Mouse (Mus musculus): Measurements from ENCODE around the gene Zcchc3. TPM values are rescaled to one million over a fixed set of nuclear protein-coding genes. Genes with fewer than 3 reads are reported as not detected.

Zcchc3 gene
- polyA plus RNA-seq, 1 experiment: 1.8 TPM

GRCm38 (mm10) chr2:152363245-152364147 is 51.3 kb downstream of the Zcchc3 start:
- H3K36me3 ChIP-seq (ENCODE audit: control insufficient read depth, insufficient read depth, low read length): no peaks in the 10 kb centered on the region
- H3K27ac ChIP-seq (ENCODE audit: insufficient read depth, low read length): no peak overlapping the region
- peak in 1 of 2 experiments; percentile 59 for DNase-seq (ENCODE audit: low read depth in 1 of 2, low spot score in 2 of 2)
- no peaks in the 10 kb centered on the region for H3K27me3 ChIP-seq (ENCODE audit: control insufficient read depth, insufficient read depth, low read length)
- WGBS: 9% methylated on average over 17 of the region's 17 CpGs
- no peaks in the 10 kb centered on the region; the same call in 1 of the 2 replicates for H3K4me1 ChIP-seq (ENCODE audit: control insufficient read depth, insufficient read depth, insufficient read length)
- no peak for TF ChIP-seq POLR2A (IDR thresholded peaks at IDR 0.05; ENCODE audit: low read depth, low read length)
- peak; percentile 88 for TF ChIP-seq CTCF (IDR thresholded peaks at IDR 0.05; ENCODE audit: extremely low read depth, insufficient read depth, insufficient read length, insufficient replicate concordance)
- H3K4me3 ChIP-seq (ENCODE audit: extremely low read depth, insufficient read depth, insufficient read length): no peak overlapping the region

Other genes starting within 250 kb of the Zcchc3 start
- gene Csnk2a1, start 188.2 kb downstream of the Zcchc3 start, polyA plus RNA-seq (2012; rRNA removed): 10.7 and 12.0 TPM in 2 replicates
- gene Tbc1d20, start 121.2 kb downstream of the Zcchc3 start, polyA plus RNA-seq (2012; rRNA removed): 37.9 and 39.5 TPM in 2 replicates
- gene Rbck1, start 82.4 kb downstream of the Zcchc3 start, polyA plus RNA-seq (2012; rRNA removed): 326 and 431 TPM in 2 replicates
- 0.65 and 1.0 TPM in 2 replicates for gene Trib3, start 71.0 kb downstream of the Zcchc3 start, polyA plus RNA-seq (2012; rRNA removed)
- not detected in 2 replicates for gene Nrsn2, start 38.4 kb downstream of the Zcchc3 start, polyA plus RNA-seq (2012; rRNA removed)
- gene Sox12, start 17.0 kb downstream of the Zcchc3 start, polyA plus RNA-seq (2012; rRNA removed): 4.0 and 4.6 TPM in 2 replicates
- 0.12 TPM in 1 of 2 replicates, not detected in the other for gene 6820408C15Rik, start 560 bp upstream of the Zcchc3 start, polyA plus RNA-seq (2012; rRNA removed)
- not detected in 2 replicates for gene Defb23, start 49.6 kb upstream of the Zcchc3 start, polyA plus RNA-seq (2012; rRNA removed)
- not detected in 2 replicates for gene Defb20, start 62.0 kb upstream of the Zcchc3 start, polyA plus RNA-seq (2012; rRNA removed)
- not detected in 2 replicates for gene Defb22, start 75.1 kb upstream of the Zcchc3 start, polyA plus RNA-seq (2012; rRNA removed)
- gene Defb26, start 96.7 kb upstream of the Zcchc3 start, polyA plus RNA-seq (2012; rRNA removed): not detected in 2 replicates
- gene Defb28, start 103.2 kb upstream of the Zcchc3 start, polyA plus RNA-seq (2012; rRNA removed): not detected in 2 replicates
- not detected in 2 replicates for gene Defb29, start 125.1 kb upstream of the Zcchc3 start, polyA plus RNA-seq (2012; rRNA removed)
- not detected in 2 replicates for gene Gm17416, start 154.3 kb upstream of the Zcchc3 start, polyA plus RNA-seq (2012; rRNA removed)
- gene Defb21, start 157.7 kb upstream of the Zcchc3 start, polyA plus RNA-seq (2012; rRNA removed): not detected in 2 replicates
- not detected in 2 replicates for gene Defb19, start 165.3 kb upstream of the Zcchc3 start, polyA plus RNA-seq (2012; rRNA removed)
- not detected in 2 replicates for gene Defb45, start 184.4 kb upstream of the Zcchc3 start, polyA plus RNA-seq (2012; rRNA removed)
- gene Defb36, start 189.3 kb upstream of the Zcchc3 start, polyA plus RNA-seq (2012; rRNA removed): not detected in 2 replicates
- gene Defb25, start 208.0 kb upstream of the Zcchc3 start, polyA plus RNA-seq (2012; rRNA removed): 0.65 TPM in 1 of 2 replicates, not detected in the other
- 8.6 and 9.8 TPM in 2 replicates for gene Rem1, start 211.9 kb upstream of the Zcchc3 start, polyA plus RNA-seq (2012; rRNA removed)